Mouse (Mus musculus): ENCODE measurements at regions not wholly inside any gene's neighbourhood (a gene's known extent, or its start where the extent isn't known, plus 50 kb on each side); places are given as distances from the start of the nearest gene placed in this dataset.

GRCm38 (mm10) chr4:124498043-124498442, 112.6 kb downstream of the 3100002H09Rik start:
- DNase-seq (ENCODE audit: low spot score), result no peak
- WGBS, result 66% methylated on average over 16 of the region's 16 CpGs
- peaks cover 38% of the 10 kb centered on the region for H3K27me3 ChIP-seq (replicated peaks; ENCODE audit: low read depth, poor library complexity, severe bottlenecking)

DNA sequence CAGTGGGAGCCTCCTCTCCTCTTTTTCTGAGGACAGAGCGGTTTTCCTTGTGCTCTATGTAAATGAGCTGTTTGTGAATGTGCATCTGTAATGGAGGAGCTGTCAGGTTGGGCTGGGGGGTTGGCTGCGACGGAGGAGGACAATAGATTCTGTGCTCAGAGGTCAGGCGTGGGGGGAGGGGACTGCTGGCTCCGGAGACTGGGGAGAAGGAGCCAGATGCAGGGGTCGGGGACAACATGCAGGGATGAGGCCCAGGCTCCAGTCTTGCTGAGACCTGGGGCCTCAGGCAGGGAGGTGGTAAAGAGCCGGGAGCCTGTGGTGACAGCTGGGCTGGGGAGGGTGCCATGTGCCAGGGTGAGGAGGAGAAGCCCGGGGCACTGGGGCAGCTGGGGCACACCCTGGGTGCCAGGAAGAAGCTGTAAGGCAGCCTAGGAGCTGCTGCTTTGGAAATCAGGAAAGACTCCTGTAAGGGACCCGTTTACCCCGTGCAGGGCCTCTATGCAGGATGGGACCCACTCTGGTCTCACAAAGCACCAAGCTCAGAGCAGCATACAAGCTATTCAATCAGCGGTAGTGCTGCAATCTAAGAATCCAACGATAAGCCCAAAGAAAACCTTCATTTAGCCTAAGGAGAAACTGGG, 124.5 kb downstream of the 3100002H09Rik start:
- DNase-seq (ENCODE audit: low spot score), result peak; percentile 71
- H3K4me1 ChIP-seq, result peaks cover 24% of the 10 kb centered on the region
- peaks cover 71% of the 10 kb centered on the region for H3K27me3 ChIP-seq (replicated peaks; ENCODE audit: low read depth, poor library complexity, severe bottlenecking)
- H3K36me3 ChIP-seq (replicated peaks), result no peaks in the 10 kb centered on the region
- 7% methylated on average over 12 of the region's 12 CpGs for WGBS
- H3K4me3 ChIP-seq, result peak overlapping the region; percentile 23; the same call in 1 of the 2 replicates
- peak overlapping the region; percentile 78 for H3K27ac ChIP-seq (replicated peaks)
- H3K9me3 ChIP-seq, result peaks cover 27% of the 10 kb centered on the region

More at GRCm38 (mm10) chr4:124498043-124498442, 112.6 kb downstream of the 3100002H09Rik start:
- Histone ChIP-seq H3K9me3 (no peaks in the 10 kb centered on the region), H3K4me1 (peaks cover 4% of the 10 kb centered on the region; the same call in 1 of the 2 replicates), H3K27ac (replicated peaks) (no peak overlapping the region), H3K4me3 (no peak overlapping the region), H3K36me3 (replicated peaks) (no peaks in the 10 kb centered on the region)

DNA sequence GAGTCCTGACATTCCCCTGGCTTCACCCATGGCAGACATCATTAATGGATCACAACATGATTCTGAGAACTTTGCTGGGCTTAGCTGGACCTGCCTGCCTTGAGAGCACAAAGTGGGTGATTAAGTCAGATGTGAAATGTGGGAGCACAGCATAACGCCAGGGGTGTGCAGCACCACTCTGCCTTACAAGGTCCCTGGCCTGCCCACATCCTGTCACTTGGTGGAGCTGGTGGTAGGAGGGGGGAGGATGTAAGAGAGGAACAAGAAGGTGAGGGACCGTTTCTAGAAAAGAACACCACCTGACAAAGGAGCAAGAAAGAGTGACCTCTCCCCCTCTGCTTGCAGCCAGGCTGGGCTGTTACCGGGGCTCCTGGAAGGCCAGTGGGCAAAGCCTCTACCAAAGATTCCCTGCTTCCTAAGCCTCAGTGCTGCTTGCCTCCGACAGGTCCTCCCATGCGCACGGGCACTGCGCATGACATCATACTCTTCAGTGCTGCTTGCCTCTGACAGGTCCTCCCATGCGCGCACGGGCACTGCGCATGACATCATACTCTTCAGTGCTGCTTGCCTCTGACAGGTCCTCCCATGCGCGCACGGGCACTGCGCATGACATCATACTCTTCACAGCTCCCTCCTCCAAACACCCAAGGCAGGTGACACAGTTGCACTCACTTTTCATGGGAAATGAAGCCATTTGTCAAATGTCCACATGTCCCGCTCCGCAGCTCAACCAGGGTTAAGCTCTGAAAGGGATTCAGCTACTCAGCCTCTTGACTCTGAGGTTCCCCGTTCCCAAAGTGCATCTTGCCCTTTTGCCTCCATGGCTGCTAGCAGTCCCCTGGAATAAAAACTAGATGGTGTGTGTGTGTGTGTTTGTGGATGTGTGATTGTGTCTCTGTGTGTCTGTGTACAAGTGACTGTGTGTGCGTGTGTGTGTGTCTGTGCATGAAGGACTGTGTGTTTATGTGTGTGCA, 125.7 kb downstream of the 3100002H09Rik start:
- H3K27me3 ChIP-seq (replicated peaks; ENCODE audit: low read depth, poor library complexity, severe bottlenecking), result peaks cover 83% of the 10 kb centered on the region
- H3K9me3 ChIP-seq, result peaks cover 20% of the 10 kb centered on the region
- H3K27ac ChIP-seq (replicated peaks), result no peak overlapping the region
- no peaks in the 10 kb centered on the region for H3K36me3 ChIP-seq (replicated peaks)
- H3K4me1 ChIP-seq, result peaks cover 24% of the 10 kb centered on the region
- 37% methylated on average over 19 of the region's 19 CpGs for WGBS
- no peak overlapping the region for H3K4me3 ChIP-seq
- DNase-seq (ENCODE audit: low spot score), result no peak

DNA sequence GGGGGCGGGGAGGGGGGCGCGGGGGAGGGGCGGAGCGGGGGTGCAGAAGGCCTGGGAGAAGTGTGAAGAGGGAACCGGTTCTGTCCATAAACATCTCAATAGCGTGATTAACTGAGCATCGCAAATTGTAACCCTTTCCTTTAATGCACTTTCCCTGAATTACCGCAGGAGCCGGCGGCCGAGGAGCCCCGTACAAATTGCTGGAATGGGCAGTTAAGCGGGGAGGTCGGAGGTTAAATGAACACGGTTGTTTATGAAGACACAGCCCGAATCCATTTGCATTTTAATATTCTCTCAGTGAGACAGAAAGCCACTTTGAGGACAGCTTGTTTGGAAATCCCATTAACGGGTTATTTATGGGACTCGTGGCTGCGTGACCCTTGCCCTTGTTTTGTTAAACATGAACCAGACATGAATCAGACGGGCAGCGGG, 132.7 kb downstream of the 3100002H09Rik start:
- H3K36me3 ChIP-seq (replicated peaks), result no peaks in the 10 kb centered on the region
- H3K9me3 ChIP-seq, result no peaks in the 10 kb centered on the region
- peak overlapping the region; percentile 30; the same call in 1 of the 2 replicates for H3K27ac ChIP-seq (replicated peaks)
- peak overlapping the region; percentile 49 for H3K4me3 ChIP-seq
- 2% methylated on average over 22 of the region's 22 CpGs for WGBS
- peaks cover 99% of the 10 kb centered on the region for H3K27me3 ChIP-seq (replicated peaks; ENCODE audit: low read depth, poor library complexity, severe bottlenecking)
- peak; percentile 56 for DNase-seq (ENCODE audit: low spot score)
- H3K4me1 ChIP-seq, result peaks cover 21% of the 10 kb centered on the region

GRCm38 (mm10) chr4:124477359-124477868, 133.2 kb downstream of the 3100002H09Rik start:
- peak overlapping the region; percentile 30; the same call in 1 of the 2 replicates for H3K27ac ChIP-seq (replicated peaks)
- peaks cover 99% of the 10 kb centered on the region for H3K27me3 ChIP-seq (replicated peaks; ENCODE audit: low read depth, poor library complexity, severe bottlenecking)
- WGBS, result 20% methylated on average over 14 of the region's 14 CpGs

GRCm38 (mm10) chr4:124465229-124465820, 145.3 kb downstream of the 3100002H09Rik start:
- H3K36me3 ChIP-seq (replicated peaks), result no peaks in the 10 kb centered on the region
- no peak for DNase-seq (ENCODE audit: low spot score)
- no peaks in the 10 kb centered on the region for H3K9me3 ChIP-seq
- H3K27ac ChIP-seq (replicated peaks), result no peak overlapping the region
- no peak overlapping the region for H3K4me3 ChIP-seq
- 75% methylated on average over 18 of the region's 18 CpGs for WGBS
- peaks cover 87% of the 10 kb centered on the region for H3K27me3 ChIP-seq (replicated peaks; ENCODE audit: low read depth, poor library complexity, severe bottlenecking)
- peaks cover 1% of the 10 kb centered on the region; the same call in 1 of the 2 replicates for H3K4me1 ChIP-seq

More at GRCm38 (mm10) chr4:124477359-124477868, 133.2 kb downstream of the 3100002H09Rik start:
- Histone ChIP-seq H3K4me3 (peak overlapping the region; percentile 49), H3K4me1 (peaks cover 21% of the 10 kb centered on the region), H3K9me3 (no peaks in the 10 kb centered on the region), H3K36me3 (replicated peaks) (no peaks in the 10 kb centered on the region)
- peak; percentile 49 for DNase-seq (ENCODE audit: low spot score)

- Histone ChIP-seq H3K27me3 (replicated peaks; ENCODE audit: low read depth, poor library complexity, severe bottlenecking) (peaks cover 69% of the 10 kb centered on the region), H3K27ac (replicated peaks) (peak overlapping the region; percentile 8; the same call in 1 of the 2 replicates), H3K9me3 (no peaks in the 10 kb centered on the region), H3K4me3 (no peak overlapping the region), H3K4me1 (peaks cover 61% of the 10 kb centered on the region), H3K36me3 (replicated peaks) (no peaks in the 10 kb centered on the region)
- 37% methylated on average over 14 of the region's 14 CpGs for WGBS
- DNase-seq (ENCODE audit: low spot score), result peak; percentile 42
Observed at GRCm38 (mm10) chr4:124455511-124456338, 154.9 kb downstream of the 3100002H09Rik start.

GRCm38 (mm10) chr4:124451131-124451530, 159.5 kb downstream of the 3100002H09Rik start:
- peak; percentile 80 for DNase-seq (ENCODE audit: low spot score)
- Histone ChIP-seq H3K36me3 (replicated peaks) (no peaks in the 10 kb centered on the region), H3K4me1 (peaks cover 44% of the 10 kb centered on the region), H3K9me3 (no peaks in the 10 kb centered on the region), H3K27ac (replicated peaks) (peak overlapping the region; percentile 53), H3K27me3 (replicated peaks; ENCODE audit: low read depth, poor library complexity, severe bottlenecking) (peaks cover 47% of the 10 kb centered on the region), H3K4me3 (no peak overlapping the region)
- WGBS, result 9% methylated on average over 3 of the region's 3 CpGs

GRCm38 (mm10) chr4:124446615-124447014, 164.0 kb downstream of the 3100002H09Rik start:
- Histone ChIP-seq H3K27me3 (replicated peaks; ENCODE audit: low read depth, poor library complexity, severe bottlenecking) (peaks cover 60% of the 10 kb centered on the region), H3K36me3 (replicated peaks) (no peaks in the 10 kb centered on the region), H3K4me1 (peaks cover 44% of the 10 kb centered on the region), H3K27ac (replicated peaks) (no peak overlapping the region), H3K9me3 (no peaks in the 10 kb centered on the region), H3K4me3 (no peak overlapping the region)
- WGBS, result 76% methylated on average over 8 of the region's 8 CpGs
- no peak for DNase-seq (ENCODE audit: low spot score)

DNA sequence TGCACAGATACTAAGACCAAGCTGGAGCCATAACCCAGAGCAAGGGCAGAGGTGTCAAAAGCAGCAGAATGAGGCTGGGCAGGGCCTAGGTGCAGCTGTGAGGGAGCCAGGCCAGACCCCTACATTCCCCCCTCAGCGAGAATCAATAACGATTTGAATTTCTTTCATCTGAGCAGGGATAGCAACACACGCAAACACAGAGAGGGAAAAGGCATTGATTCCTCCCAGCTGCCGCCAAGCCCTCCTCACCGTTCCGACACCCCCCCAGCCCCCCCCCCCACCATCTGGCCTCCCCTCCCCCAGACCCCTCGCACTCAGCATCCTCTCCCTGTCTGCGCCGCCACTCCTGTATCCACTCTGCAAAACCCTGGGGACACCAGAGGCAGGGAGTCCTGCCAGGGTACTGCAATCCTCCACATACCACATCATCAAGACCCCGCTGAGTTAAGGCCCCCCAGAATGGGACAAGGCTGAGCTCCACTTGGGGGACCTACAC, 166.9 kb downstream of the 3100002H09Rik start:
- peaks cover 80% of the 10 kb centered on the region for H3K27me3 ChIP-seq (replicated peaks; ENCODE audit: low read depth, poor library complexity, severe bottlenecking)
- no peaks in the 10 kb centered on the region for H3K9me3 ChIP-seq
- peak overlapping the region; percentile 59 for H3K27ac ChIP-seq (replicated peaks)
- H3K36me3 ChIP-seq (replicated peaks), result no peaks in the 10 kb centered on the region
- 1% methylated on average over 10 of the region's 10 CpGs for WGBS
- H3K4me3 ChIP-seq, result peak overlapping the region; percentile 33; the same call in 1 of the 2 replicates
- peak; percentile 52 for DNase-seq (ENCODE audit: low spot score)
- peaks cover 31% of the 10 kb centered on the region for H3K4me1 ChIP-seq

DNA sequence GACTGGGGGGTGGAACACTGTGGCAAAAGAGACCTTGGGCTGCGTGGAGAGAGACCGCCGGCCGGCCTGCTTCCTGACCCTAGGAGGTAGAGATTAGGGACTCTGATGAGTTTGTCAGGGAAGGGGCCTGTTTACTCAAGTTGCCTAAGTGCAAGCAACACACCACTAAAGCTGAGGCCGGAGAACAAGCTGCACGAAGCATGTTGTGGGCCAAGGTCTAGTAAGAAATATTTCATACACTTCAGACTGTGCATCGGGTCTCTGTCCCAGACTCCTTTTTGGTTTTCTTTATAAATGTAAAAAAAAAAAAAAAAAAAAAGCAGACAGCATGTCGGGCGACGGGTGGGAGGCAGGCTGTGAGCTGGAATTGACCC, 167.5 kb downstream of the 3100002H09Rik start:
- Histone ChIP-seq H3K4me3 (peak overlapping the region; percentile 33; the same call in 1 of the 2 replicates), H3K4me1 (peaks cover 31% of the 10 kb centered on the region), H3K27me3 (replicated peaks; ENCODE audit: low read depth, poor library complexity, severe bottlenecking) (peaks cover 86% of the 10 kb centered on the region), H3K9me3 (no peaks in the 10 kb centered on the region), H3K36me3 (replicated peaks) (no peaks in the 10 kb centered on the region), H3K27ac (replicated peaks) (peak overlapping the region; percentile 59)
- no peak for DNase-seq (ENCODE audit: low spot score)
- 11% methylated on average over 10 of the region's 10 CpGs for WGBS
